Mouse (Mus musculus): ENCODE data around the gene Fam122a.

DNA sequence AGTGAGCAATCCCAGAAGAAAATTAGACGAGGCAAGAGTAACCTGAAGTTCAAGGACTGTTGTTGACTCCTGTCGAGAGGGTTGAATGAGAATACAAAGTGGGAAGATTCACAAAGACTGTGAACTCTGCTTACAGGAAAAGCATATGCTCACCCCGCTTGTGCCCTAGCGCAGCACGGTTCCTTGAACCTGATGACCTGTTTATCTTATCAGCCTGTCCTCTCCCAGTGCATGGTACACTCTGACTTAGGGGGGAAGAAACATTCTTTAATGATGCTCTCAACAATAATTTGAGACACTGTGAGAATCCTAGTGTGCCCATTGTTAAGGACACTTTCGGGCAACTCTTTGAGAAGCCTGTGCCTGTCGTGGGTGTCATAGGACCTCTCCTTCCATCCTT is 39.9 kb upstream of the Fam122a start:
- no peak for TF ChIP-seq CTCF (IDR thresholded peaks at IDR 0.05; ENCODE audit: insufficient read depth, low read length)
- no peak for TF ChIP-seq POLR2A (IDR thresholded peaks at IDR 0.05; ENCODE audit: borderline replicate concordance, extremely low read depth, low read depth, low read length)

Data from lung, adult 2 months (tissue).